Mouse (Mus musculus) retina, postnatal 1 day (tissue): ENCODE measurements around the gene Pycard.
"Not testable (repeated sequence)": the region's sequence is repeated elsewhere in the genome, so short reads cannot be mapped to it uniquely, and the experiment has no call there.

Experiments
- DNase-seq: peaks from one replicate; pipeline ENCODE4 v3.0.0-alpha.2; 2012

Gene Pycard

GRCm38 (mm10) chr7:127993341-127993977 is at the start of gene Pycard:
Gene Pycard, minus strand, starts transcription at chr7:127993867.
- peak; percentile 40 for DNase-seq

DNA sequence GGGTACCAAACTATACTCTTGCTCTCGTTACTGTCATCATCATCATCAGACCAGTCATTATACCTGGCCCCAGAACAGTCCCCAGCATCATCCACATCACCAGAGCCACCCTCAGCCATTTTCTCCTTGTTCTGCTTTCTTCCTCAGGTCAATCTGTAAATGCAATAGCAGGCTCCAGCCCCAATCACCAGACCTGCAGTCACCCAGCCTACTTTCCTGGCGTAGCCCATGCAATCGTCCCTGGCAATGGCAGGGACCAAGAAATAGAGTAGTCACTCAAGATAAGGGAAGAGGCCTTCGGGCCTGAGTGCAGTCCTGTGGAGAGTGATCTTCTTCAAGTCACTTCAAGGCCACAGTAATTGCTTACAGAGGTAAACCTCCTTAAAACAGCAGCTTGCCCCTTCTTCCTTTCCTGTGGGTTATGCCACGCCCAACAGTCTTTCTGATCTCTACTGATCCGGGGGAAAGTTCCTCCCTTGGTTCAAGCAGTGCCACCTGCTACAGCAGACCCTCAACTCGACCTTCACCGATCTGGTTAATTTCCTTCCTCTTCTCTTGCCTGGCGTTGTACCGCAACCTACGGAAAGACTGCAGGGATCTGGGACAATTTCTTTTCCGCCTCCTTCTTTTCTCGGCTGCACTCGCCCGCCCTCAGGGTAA is 48.6 kb upstream of the Pycard start:
- DNase-seq, result not testable (repeated sequence)

GRCm38 (mm10) chr7:128033616-128034015 is 39.9 kb upstream of the Pycard start:
- DNase-seq, result no peak

GRCm38 (mm10) chr7:128032989-128033293 is 39.3 kb upstream of the Pycard start:
- no peak for DNase-seq

- DNase-seq, result no peak
Observed at GRCm38 (mm10) chr7:128032290-128032988, 38.8 kb upstream of the Pycard start.

DNA sequence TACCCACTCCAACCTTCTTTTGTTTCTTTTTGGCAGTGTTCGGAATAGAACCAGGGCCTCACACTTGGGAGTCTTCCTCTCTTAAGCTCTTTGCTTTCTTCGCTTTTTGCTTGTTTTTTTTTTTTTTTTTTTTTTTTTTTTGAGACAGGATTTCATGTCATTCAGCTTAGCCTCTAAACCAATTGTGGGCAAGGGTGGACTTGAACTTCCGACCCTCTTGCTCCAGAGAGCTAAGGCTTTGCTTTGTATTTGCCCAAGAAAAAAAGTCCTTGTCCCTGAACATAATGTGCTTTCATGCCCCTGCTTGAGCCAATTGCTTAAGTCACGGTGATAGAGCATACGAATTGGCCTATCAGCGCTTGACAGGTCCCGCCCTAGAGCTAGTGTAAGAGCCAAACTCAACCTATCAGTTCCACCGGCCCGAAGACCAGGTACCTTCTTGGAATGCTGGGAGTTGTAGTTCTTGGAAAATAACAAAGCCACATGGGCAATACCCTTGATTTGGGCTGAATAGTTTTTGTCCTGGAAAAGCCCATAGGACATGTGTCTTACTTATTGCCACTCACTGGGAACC is 37.8 kb upstream of the Pycard start:
- peak; percentile 50 for DNase-seq

DNA sequence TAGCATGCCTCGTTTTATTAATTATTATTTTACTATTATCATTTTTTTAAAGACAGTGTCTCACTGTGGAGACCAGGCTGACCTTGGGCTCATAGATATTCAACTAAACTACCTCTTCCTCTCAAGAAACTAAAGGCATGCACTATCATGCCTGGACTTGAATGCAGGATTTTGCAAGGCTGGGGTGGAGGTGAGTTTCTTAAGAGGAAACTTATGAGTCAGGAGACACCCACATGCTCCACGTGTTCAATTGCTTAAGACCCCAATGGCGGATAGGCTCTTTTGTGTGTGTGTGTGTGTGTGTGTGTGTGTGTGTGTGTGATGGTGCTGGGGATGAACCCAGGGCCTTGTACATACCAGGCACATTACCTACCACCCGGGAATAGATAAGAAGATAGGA is 31.7 kb upstream of the Pycard start:
- no peak for DNase-seq

GRCm38 (mm10) chr7:128024932-128025331 is 31.3 kb upstream of the Pycard start:
- no peak for DNase-seq

DNA sequence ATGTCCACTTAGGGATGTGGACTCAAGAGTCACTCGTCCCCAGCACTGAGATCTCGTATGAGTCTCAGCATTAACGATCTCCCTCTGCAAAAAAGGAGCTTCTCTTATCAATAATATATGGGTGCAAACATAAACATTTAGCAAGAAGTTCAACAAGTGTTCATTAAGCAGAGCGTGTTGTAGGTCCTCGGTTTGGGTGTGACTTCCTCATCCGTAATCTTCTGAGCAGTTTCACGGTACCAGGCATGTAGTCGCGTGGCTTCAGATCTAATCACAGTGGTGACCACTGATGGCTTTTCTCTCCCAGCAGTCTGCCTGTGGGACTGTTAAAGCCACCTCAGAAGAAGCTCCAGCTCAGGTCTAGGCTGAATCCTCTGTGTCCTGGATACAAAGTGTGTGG is 30.7 kb upstream of the Pycard start:
- no peak for DNase-seq

- DNase-seq, result no peak
Observed at GRCm38 (mm10) chr7:128023565-128023964, 29.9 kb upstream of the Pycard start.

GRCm38 (mm10) chr7:128022974-128023373 is 29.3 kb upstream of the Pycard start:
- peak; percentile 15 for DNase-seq

DNA sequence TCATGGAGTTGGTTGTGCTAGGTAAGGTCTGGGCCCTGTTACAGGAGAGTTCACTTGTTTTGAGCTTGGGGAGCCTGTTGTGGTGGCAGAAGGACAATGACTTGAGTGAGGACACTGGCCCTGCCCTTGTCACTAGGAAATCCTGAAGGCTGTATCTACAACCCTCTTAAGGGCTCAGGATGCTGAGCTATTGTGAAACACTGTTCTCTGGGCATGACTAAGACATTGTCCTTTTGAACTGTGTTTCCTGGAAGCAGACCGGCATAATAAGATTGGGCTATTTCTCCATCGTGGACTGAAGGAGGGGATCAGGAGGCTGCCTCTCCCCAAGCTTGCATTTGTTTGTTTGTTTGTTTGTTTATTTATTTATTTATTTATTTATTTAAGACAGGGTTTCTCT is 25.5 kb upstream of the Pycard start:
- DNase-seq, result no peak

DNA sequence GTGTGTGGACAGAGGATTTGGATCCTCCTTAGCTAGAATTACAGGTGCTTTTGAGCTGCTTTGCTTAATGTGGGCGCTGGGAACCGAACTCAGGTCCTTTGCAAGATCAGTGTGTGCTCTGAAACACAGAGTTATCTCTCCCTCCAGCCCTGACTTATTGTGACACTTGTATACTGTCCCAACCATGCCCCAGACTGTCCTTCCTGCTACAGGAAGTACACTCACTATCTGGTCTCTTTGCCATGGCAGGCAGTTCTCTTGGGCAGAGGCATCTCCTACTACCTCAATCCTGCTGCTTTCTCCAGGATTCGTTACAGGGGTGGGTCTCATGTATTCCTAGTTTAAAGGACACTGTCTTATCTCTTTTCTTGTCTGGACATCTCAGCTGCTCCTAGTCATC is 24.6 kb upstream of the Pycard start:
- no peak for DNase-seq

DNA sequence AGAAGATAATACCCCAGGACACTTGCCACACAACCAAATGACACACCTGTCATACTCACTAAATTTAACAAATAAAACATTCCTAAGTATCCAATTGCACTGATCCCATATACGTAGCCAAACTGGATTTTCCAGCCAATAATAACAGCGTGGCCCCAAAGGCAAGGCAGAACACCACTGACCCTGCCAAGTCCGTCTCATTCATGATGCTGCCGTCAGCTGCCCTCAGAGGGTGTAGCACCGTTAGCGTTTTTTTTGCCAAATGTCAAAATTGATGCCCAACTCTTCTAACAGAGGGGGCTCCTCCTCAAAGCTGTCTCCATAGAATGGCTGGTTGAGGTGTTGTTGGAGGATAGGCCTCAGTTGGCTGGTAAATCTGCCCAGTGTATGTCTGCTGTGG is 23.0 kb upstream of the Pycard start:
- no peak for DNase-seq

DNA sequence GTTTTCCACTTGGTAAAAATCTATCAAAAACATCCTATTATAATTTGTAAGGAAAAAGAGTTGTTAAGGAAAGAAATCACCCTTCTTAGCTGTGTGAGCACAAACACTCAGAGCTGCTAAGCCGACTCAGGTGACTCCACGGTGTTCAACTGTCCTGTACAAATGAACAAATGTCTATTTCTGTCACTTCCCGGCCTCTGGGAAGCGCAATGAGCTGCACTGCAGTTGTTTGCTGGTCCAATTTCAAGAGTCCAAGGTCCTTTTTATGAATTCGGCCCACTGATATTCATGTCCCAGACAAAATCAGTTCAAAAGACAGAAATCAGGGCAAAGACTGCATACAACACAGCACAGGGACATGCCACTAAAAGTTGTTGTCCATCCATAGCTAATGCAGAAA is 22.5 kb upstream of the Pycard start:
- not testable (repeated sequence) for DNase-seq

DNA sequence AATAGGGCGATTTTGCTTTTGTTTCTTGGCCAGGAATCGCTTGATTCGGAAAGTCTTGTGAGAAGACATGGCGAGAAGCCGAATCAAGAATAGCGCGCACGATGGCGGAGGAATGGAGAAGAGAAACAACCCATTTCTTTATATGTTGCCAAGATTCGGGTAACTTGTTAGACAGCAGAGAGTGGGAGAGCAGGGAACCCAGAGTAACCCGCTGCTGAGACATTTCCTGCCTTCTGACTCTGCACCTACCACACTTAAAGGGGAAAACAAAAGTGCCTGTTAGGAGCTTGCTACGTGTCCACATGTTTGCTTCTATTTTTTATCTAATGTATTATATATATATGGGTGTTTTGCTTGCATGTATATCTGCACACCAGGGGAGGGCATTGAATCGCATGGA is 19.4 kb upstream of the Pycard start:
- no peak for DNase-seq

- no peak for DNase-seq
Observed at GRCm38 (mm10) chr7:128012136-128012780, 18.6 kb upstream of the Pycard start.

GRCm38 (mm10) chr7:128009715-128010340 is 16.2 kb upstream of the Pycard start:
- no peak for DNase-seq

GRCm38 (mm10) chr7:128006193-128006592 is 12.5 kb upstream of the Pycard start:
- no peak for DNase-seq

GRCm38 (mm10) chr7:128004487-128005362 is 11.1 kb upstream of the Pycard start:
- DNase-seq, result peak; percentile 11

- no peak for DNase-seq
Observed at GRCm38 (mm10) chr7:128004150-128004486, 10.5 kb upstream of the Pycard start.

DNA sequence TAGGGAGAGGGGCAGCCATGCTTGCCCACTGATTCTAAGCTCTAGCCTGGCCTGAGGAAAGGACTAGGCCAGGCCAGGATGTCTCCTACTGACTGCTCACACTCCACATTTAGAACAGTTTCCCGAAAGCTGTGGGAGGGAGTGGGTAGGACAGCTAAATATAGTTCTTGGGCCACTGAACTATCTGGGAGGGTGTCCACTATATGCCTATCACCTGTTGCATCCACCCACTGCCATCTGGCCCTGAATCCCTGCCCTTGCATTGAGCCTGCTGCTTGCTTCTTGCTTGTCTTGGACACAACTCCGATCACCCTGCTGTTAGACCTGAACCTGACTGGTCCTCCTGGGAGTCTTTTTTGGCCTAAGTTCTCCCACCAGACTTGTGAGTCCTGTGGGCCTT is 10.0 kb upstream of the Pycard start, which contains the start of gene Trim72:
Gene Trim72, plus strand, starts transcription at position 262 of the 400 bp plus-strand sequence.
- no peak for DNase-seq
